Mouse (Mus musculus) lung, adult 2 months (tissue): ENCODE results near the gene Zfp658.

Experiments
- CTCF ChIP-seq: fragments of 200-500 bp; IDR thresholded peaks from 2 replicates; pipeline ENCODE4 v1.5.1; 2011; ENCODE audit warnings: mild to moderate bottlenecking, low read length, control low read depth; ENCODE audit not compliant: insufficient read depth
- POLR2A ChIP-seq: fragments of 200-500 bp; IDR thresholded peaks from 2 replicates; pipeline ENCODE4 v1.6.1; 2011; ENCODE audit warnings: low read depth, mild to moderate bottlenecking, control low read depth, low read length, borderline replicate concordance; ENCODE audit errors: extremely low read depth

DNA sequence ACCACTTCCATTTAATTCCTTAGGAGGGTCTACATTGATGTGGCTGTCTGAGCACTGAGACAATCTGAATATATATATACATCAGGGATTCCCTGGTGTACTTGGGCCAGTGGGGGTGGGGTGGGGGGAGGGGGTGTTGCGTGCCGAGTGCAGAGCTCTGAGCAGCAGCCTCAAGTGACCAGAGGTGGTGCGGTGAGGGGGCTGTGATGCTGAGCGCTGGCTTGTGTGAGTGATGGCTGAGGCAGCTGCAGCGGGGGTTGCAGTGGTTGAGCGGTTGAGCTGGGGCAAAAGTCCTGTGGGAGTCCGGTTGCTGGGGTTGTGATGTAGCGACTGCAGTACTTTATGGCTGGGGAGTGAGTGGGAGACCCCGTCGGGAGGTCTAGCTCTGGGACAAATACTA, 61.8 kb downstream of the Zfp658 start:
- TF ChIP-seq CTCF (no peak), POLR2A (no peak)
